In genomic region chr10:22273684-22274305, GRCm38 (mm10) we compare ENCODE assay signal across 8 mouse cellular contexts.
DNase-seq lines count a peak whose midpoint lies in the region; ATAC-seq and TF ChIP-seq lines count a peak whose summit lies in the region.

No protein-coding gene starts in this region.

- TF ChIP-seq CTCF in stomach, postnatal 0 days (IDR thresholded peaks at IDR 0.05; ENCODE audit: low read depth), result no peak

- peak overlapping the region; percentile 6; the same call in 1 of the 2 replicates for H3K9ac ChIP-seq in neural tube, embryonic 11.5 days (ENCODE audit: low read length)
- H3K9ac ChIP-seq in forebrain, embryonic 14.5 days (ENCODE audit: low read length), result no peak overlapping the region
- H3K9ac ChIP-seq in liver, embryonic 15.5 days, result no peak overlapping the region
- H3K9ac ChIP-seq in stomach, postnatal 0 days (ENCODE audit: low read length), result no peak overlapping the region

- no peaks in the 10 kb centered on the region for H3K36me3 ChIP-seq in neural tube, embryonic 11.5 days (ENCODE audit: control insufficient read depth, insufficient read depth, low read length)
- H3K36me3 ChIP-seq in forebrain, embryonic 14.5 days (ENCODE audit: control insufficient read depth, insufficient read depth, low read length), result no peaks in the 10 kb centered on the region
- H3K36me3 ChIP-seq in liver, embryonic 15.5 days (replicated peaks), result no peaks in the 10 kb centered on the region
- no peaks in the 10 kb centered on the region for H3K36me3 ChIP-seq in stomach, postnatal 0 days (ENCODE audit: control insufficient read depth, insufficient read depth, low read length)

- peak; percentile 39 for DNase-seq in neural tube, embryonic 11.5 days (ENCODE audit: low spot score)
- DNase-seq in neural tube, embryonic 10.5 days (ENCODE audit: extremely low spot score, low spot score), result no peak
- peak; percentile 20 for DNase-seq in forebrain, embryonic 14.5 days (ENCODE audit: low spot score)
- peak; percentile 20 for DNase-seq in stomach, postnatal 0 days (ENCODE audit: low spot score)
- DNase-seq in adrenal gland, postnatal 25 days, result no peak
- no peak for DNase-seq in gastrocnemius, postnatal 10 days
- no peak for DNase-seq in frontal cortex, postnatal 36 days (ENCODE audit: low spot score in 2 of 2)

- H3K4me2 ChIP-seq in neural tube, embryonic 11.5 days (ENCODE audit: low read depth), result peak overlapping the region; percentile 83
- H3K4me2 ChIP-seq in forebrain, embryonic 14.5 days (ENCODE audit: low read length), result peak overlapping the region; percentile 74
- peak overlapping the region; percentile 58 for H3K4me2 ChIP-seq in liver, embryonic 15.5 days
- H3K4me2 ChIP-seq in stomach, postnatal 0 days (replicated peaks; ENCODE audit: low read depth), result peak overlapping the region; percentile 66

- no peak overlapping the region for H3K27ac ChIP-seq in neural tube, embryonic 11.5 days (ENCODE audit: low read depth, low read length)
- H3K27ac ChIP-seq in forebrain, embryonic 14.5 days (ENCODE audit: low read depth, low read length), result no peak overlapping the region
- no peak overlapping the region for H3K27ac ChIP-seq in liver, embryonic 15.5 days (replicated peaks)
- no peak overlapping the region for H3K27ac ChIP-seq in stomach, postnatal 0 days (replicated peaks)

- no peak for TF ChIP-seq EP300 in stomach, postnatal 0 days (optimal IDR thresholded peaks at IDR 0.05)

- H3K4me3 ChIP-seq in neural tube, embryonic 11.5 days (ENCODE audit: low read depth, low read length), result peak overlapping the region; percentile 42
- H3K4me3 ChIP-seq in forebrain, embryonic 14.5 days (ENCODE audit: low read depth, low read length), result peak overlapping the region; percentile 40
- peak overlapping the region; percentile 31 for H3K4me3 ChIP-seq in liver, embryonic 15.5 days (replicated peaks)
- H3K4me3 ChIP-seq in stomach, postnatal 0 days (ENCODE audit: low read depth, low read length), result peak overlapping the region; percentile 43

- ATAC-seq in neural tube, embryonic 11.5 days (ENCODE audit: insufficient read depth, low FRiP score, low TSS enrichment), result 0 out of 2 replicates have a peak, but pooled peaks have one; percentile 1
- ATAC-seq in forebrain, embryonic 14.5 days, result no peak
- no peak for ATAC-seq in liver, embryonic 15.5 days (ENCODE audit: insufficient read depth)
- ATAC-seq in stomach, postnatal 0 days (ENCODE audit: low FRiP score, low TSS enrichment), result no peak

- H3K9me3 ChIP-seq in neural tube, embryonic 11.5 days (ENCODE audit: control insufficient read depth, low read length), result no peaks in the 10 kb centered on the region
- no peaks in the 10 kb centered on the region for H3K9me3 ChIP-seq in forebrain, embryonic 14.5 days (replicated peaks; ENCODE audit: control insufficient read depth, low read length)
- no peaks in the 10 kb centered on the region for H3K9me3 ChIP-seq in liver, embryonic 15.5 days (replicated peaks)
- no peaks in the 10 kb centered on the region for H3K9me3 ChIP-seq in stomach, postnatal 0 days (ENCODE audit: control insufficient read depth, low read length)

- no peaks in the 10 kb centered on the region for H3K4me1 ChIP-seq in neural tube, embryonic 11.5 days (ENCODE audit: control insufficient read depth, insufficient read depth, low read length)
- H3K4me1 ChIP-seq in forebrain, embryonic 14.5 days (ENCODE audit: control insufficient read depth, insufficient read depth, low read length), result no peaks in the 10 kb centered on the region
- H3K4me1 ChIP-seq in liver, embryonic 15.5 days (replicated peaks), result no peaks in the 10 kb centered on the region
- no peaks in the 10 kb centered on the region for H3K4me1 ChIP-seq in stomach, postnatal 0 days (replicated peaks; ENCODE audit: control insufficient read depth, insufficient read depth)

- peaks cover 2% of the 10 kb centered on the region; the same call in 1 of the 2 replicates for H3K27me3 ChIP-seq in neural tube, embryonic 11.5 days (ENCODE audit: control insufficient read depth, insufficient read depth, low read length)
- H3K27me3 ChIP-seq in forebrain, embryonic 14.5 days (replicated peaks; ENCODE audit: control insufficient read depth, insufficient read depth, low read length), result peaks cover 15% of the 10 kb centered on the region
- H3K27me3 ChIP-seq in liver, embryonic 15.5 days, result peaks cover 17% of the 10 kb centered on the region
- H3K27me3 ChIP-seq in stomach, postnatal 0 days (ENCODE audit: control insufficient read depth, insufficient read depth, low read length), result no peaks in the 10 kb centered on the region

- WGBS in neural tube, embryonic 11.5 days, result under 1% methylated on average over 41 of the region's 41 CpGs
- under 1% methylated on average over 41 of the region's 41 CpGs for WGBS in forebrain, embryonic 14.5 days
- WGBS in liver, embryonic 15.5 days (ENCODE audit: insufficient replicate concordance), result under 1% methylated on average over 41 of the region's 41 CpGs
- under 1% methylated on average over 41 of the region's 41 CpGs for WGBS in stomach, postnatal 0 days

Comparison
In these comparisons a context has a peak if more than half of its experiments do, and no peak if none do; other contexts are left out.
1. DNase-seq: peak in neural tube, embryonic 11.5 days (single experiment), forebrain, embryonic 14.5 days (single experiment) and stomach, postnatal 0 days (single experiment); none in neural tube, embryonic 10.5 days (single experiment), adrenal gland, postnatal 25 days (single experiment), gastrocnemius, postnatal 10 days (single experiment) and frontal cortex, postnatal 36 days (0 of 2).
2. Peak in every context shown above with its lines, with median percentiles within 50 percentile points of each other: H3K4me2 ChIP-seq and H3K4me3 ChIP-seq.